Mouse (Mus musculus) embryonic facial prominence, embryonic 14.5 days (tissue): ENCODE data around the gene Acsbg2. TPM values are rescaled to one million over a fixed set of nuclear protein-coding genes. Genes with fewer than 3 reads are reported as not detected.

Experiments used
- ATAC-seq: fragments of 200-750 bp; cut with Nextera tagmentation; 2 replicates; pipeline ENCODE4 v1.8.0; 2017; ENCODE audit warnings: low read depth, moderate number of reproducible peaks, moderate TSS enrichment
- DNase-seq: peaks from one replicate; pipeline ENCODE4 v3.0.0-alpha.2; 2015; ENCODE audit warnings: low spot score
- H3K27ac ChIP-seq: fragments of 300-500 bp; sonication (generic); replicated peaks from 2 replicates; pipeline ENCODE4 v1.5.1; 2014; ENCODE audit warnings: low read depth, mild to moderate bottlenecking, low read length, moderate library complexity
- H3K27me3 ChIP-seq: fragments of 300-500 bp; sonication (generic); replicated peaks from 2 replicates; pipeline ENCODE4 v1.6.1; 2014; ENCODE audit warnings: low read length; ENCODE audit not compliant: control insufficient read depth, insufficient read depth
- H3K36me3 ChIP-seq: fragments of 300-500 bp; sonication (generic); 2 replicates; pipeline ENCODE4 v1.6.1; 2014; ENCODE audit warnings: low read length, mixed read lengths; ENCODE audit not compliant: control insufficient read depth, insufficient read depth
- H3K4me1 ChIP-seq: fragments of 300-500 bp; sonication (generic); 2 replicates; pipeline ENCODE4 v1.6.1; 2014; ENCODE audit warnings: antibody characterized with exemption, low read length; ENCODE audit not compliant: control insufficient read depth, insufficient read depth
- H3K4me2 ChIP-seq: fragments of 300-500 bp; sonication (generic); 2 replicates; pipeline ENCODE4 v1.6.1; 2014; ENCODE audit warnings: low read depth, mild to moderate bottlenecking, low read length, moderate library complexity, mixed read lengths
- H3K4me3 ChIP-seq: fragments of 300-500 bp; sonication (generic); 2 replicates; pipeline ENCODE4 v1.5.1; 2014; ENCODE audit warnings: low read depth, mild to moderate bottlenecking, low read length
- H3K9ac ChIP-seq: fragments of 300-500 bp; sonication (generic); 2 replicates; pipeline ENCODE4 v1.6.1; 2014; ENCODE audit warnings: low read depth, mild to moderate bottlenecking, low read length, moderate library complexity, mixed read lengths
- H3K9me3 ChIP-seq: fragments of 300-500 bp; sonication (generic); 2 replicates; pipeline ENCODE4 v1.6.1; 2016; ENCODE audit warnings: low read length; ENCODE audit not compliant: control insufficient read depth
- WGBS: fragments of 180-500 bp; shearing (Covaris S2); extraction: QIAGEN DNeasy Blood & Tissue Kit; methylation state at CpG from one replicate; pipeline ENCODE4 v1.1.7; 2014; 5-methylcytosine and 5-hydroxymethylcytosine counted together
- polyA plus RNA-seq: library from polyadenylated mRNA; unstranded; fragments of >200 nt; fragmentation: Nextera tagmentation; extraction: Ambion mirVana; gene quantifications from 2 replicates; pipeline ENCODE4 v1.2.1, GENCODE M21; 2014

Gene Acsbg2
- polyA plus RNA-seq, 1 experiment from 2014 or later: not detected

DNA sequence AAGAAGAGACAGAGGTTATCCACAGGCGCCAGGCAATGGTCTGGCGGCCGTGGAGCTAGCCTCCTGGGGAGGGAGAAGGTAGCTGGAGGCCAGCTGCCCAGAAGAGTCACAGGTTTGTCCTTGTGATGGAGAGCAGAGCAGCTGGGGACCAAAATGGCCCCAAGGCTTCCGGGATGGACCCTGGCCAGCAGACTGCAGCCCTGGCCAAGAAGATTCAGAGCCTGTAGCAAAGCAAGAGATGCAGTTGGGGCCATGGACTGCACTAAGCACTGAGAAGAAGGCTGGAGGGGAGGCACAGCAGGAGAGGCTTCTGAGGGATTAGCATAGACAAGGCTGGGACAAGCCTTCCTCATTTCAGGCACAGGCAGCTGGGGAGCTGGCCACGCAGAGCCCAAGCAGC is 28.5 kb upstream of the Acsbg2 start:
- ATAC-seq (no peak), DNase-seq (no peak)
- Histone ChIP-seq H3K4me2 (no peak overlapping the region), H3K27ac (no peak overlapping the region), H3K9ac (no peak overlapping the region), H3K27me3 (no peaks in the 10 kb centered on the region), H3K4me1 (no peaks in the 10 kb centered on the region), H3K9me3 (no peaks in the 10 kb centered on the region), H3K36me3 (peaks cover 75% of the 10 kb centered on the region), H3K4me3 (no peak overlapping the region)
- 90% methylated on average over 4 of the region's 5 CpGs for WGBS

- 82% methylated on average over 7 of the region's 7 CpGs for WGBS
- Histone ChIP-seq H3K9ac (no peak overlapping the region), H3K9me3 (no peaks in the 10 kb centered on the region), H3K27ac (no peak overlapping the region), H3K4me2 (no peak overlapping the region), H3K4me1 (no peaks in the 10 kb centered on the region), H3K4me3 (no peak overlapping the region), H3K27me3 (no peaks in the 10 kb centered on the region), H3K36me3 (peaks cover 97% of the 10 kb centered on the region)
- ATAC-seq (peak; percentile 82), DNase-seq (peak; percentile 76)
Observed at GRCm38 (mm10) chr17:56897630-56898195, 23.5 kb upstream of the Acsbg2 start.

- Histone ChIP-seq H3K4me2 (no peak overlapping the region), H3K36me3 (peaks cover 97% of the 10 kb centered on the region), H3K9ac (no peak overlapping the region), H3K4me3 (no peak overlapping the region), H3K27me3 (no peaks in the 10 kb centered on the region), H3K9me3 (no peaks in the 10 kb centered on the region), H3K4me1 (no peaks in the 10 kb centered on the region), H3K27ac (no peak overlapping the region)
- 90% methylated on average over 6 of the region's 6 CpGs for WGBS
- ATAC-seq (no peak), DNase-seq (no peak)
Observed at GRCm38 (mm10) chr17:56896513-56897129, 22.4 kb upstream of the Acsbg2 start.

DNA sequence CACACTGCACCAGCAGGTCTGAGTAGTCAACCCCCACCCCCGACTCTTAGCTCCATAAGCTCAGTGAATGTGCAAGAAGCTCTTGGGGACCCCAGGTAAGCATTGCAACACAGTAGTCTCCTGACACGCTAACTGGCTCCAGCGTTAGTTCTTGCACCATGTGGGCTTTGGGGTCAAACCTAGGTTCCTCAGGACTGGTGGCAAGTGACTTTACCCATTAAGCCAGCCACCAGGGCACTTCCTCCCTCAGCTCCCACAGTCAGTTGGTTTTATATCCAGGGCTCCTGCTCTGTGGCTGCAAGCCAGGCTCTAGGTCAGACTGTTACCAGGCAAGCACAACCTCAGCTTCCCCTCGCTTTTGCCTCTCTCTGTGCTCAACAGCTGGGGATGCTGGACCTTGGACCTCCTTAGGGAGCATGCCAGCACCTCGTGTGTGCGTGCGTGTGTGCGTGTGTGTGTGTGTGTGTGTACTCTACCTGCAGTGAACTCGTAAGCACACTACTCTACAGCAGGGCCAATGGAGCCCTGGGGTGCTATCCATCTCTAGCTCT is 21.2 kb upstream of the Acsbg2 start:
- no peak for DNase-seq
- no peak for ATAC-seq
- Histone ChIP-seq H3K36me3 (peaks cover 96% of the 10 kb centered on the region), H3K27me3 (no peaks in the 10 kb centered on the region), H3K4me1 (no peaks in the 10 kb centered on the region), H3K9me3 (no peaks in the 10 kb centered on the region), H3K9ac (no peak overlapping the region), H3K4me3 (no peak overlapping the region), H3K4me2 (no peak overlapping the region), H3K27ac (no peak overlapping the region)
- WGBS: 90% methylated on average over 9 of the region's 9 CpGs

DNA sequence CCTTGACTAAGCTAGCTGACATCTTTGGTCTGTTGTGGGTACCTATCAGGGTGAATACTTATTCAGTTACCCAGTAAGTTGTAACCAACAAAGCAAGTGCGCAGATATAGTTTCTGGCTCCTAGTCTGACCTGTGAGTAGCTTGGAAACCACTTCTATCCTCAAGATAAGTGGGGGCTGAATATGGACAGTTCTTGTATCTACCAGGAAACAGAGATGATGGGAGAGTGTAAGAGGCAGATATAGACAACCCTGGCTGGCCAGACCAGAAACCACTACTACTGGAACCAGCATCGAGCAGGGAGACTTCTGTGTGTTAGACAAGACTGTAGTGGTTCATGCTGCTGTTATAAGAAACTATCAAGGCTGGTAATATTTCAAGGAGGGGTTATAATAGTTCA is 15.8 kb upstream of the Acsbg2 start:
- Histone ChIP-seq H3K36me3 (peaks cover 60% of the 10 kb centered on the region), H3K27me3 (no peaks in the 10 kb centered on the region), H3K4me3 (no peak overlapping the region), H3K9ac (no peak overlapping the region), H3K9me3 (peaks cover 8% of the 10 kb centered on the region; the same call in 1 of the 2 replicates), H3K4me1 (no peaks in the 10 kb centered on the region), H3K27ac (no peak overlapping the region), H3K4me2 (no peak overlapping the region)
- no peak for ATAC-seq
- WGBS: 96% methylated on average over 2 of the region's 2 CpGs
- DNase-seq: no peak

- ATAC-seq (no peak), DNase-seq (no peak)
- WGBS: 83% methylated on average over 2 of the region's 3 CpGs
- no peak overlapping the region for H3K27ac ChIP-seq
- no peaks in the 10 kb centered on the region for H3K27me3 ChIP-seq
- peaks cover 17% of the 10 kb centered on the region; the same call in 1 of the 2 replicates for H3K9me3 ChIP-seq
- H3K4me1 ChIP-seq: no peaks in the 10 kb centered on the region
- peaks cover 40% of the 10 kb centered on the region for H3K36me3 ChIP-seq
- H3K4me3 ChIP-seq: no peak overlapping the region
- H3K9ac ChIP-seq: no peak overlapping the region
- H3K4me2 ChIP-seq: no peak overlapping the region
Observed at GRCm38 (mm10) chr17:56888050-56888449, 13.8 kb upstream of the Acsbg2 start.

GRCm38 (mm10) chr17:56884809-56885208 is 10.6 kb upstream of the Acsbg2 start:
- Histone ChIP-seq H3K27ac (no peak overlapping the region), H3K4me3 (no peak overlapping the region), H3K36me3 (peaks cover 14% of the 10 kb centered on the region; the same call in 1 of the 2 replicates), H3K4me1 (no peaks in the 10 kb centered on the region), H3K4me2 (no peak overlapping the region), H3K9ac (no peak overlapping the region), H3K9me3 (peaks cover 17% of the 10 kb centered on the region; the same call in 1 of the 2 replicates), H3K27me3 (no peaks in the 10 kb centered on the region)
- no peak for DNase-seq
- ATAC-seq: no peak
- 92% methylated on average over 17 of the region's 17 CpGs for WGBS

GRCm38 (mm10) chr17:56884331-56884730 is 10.1 kb upstream of the Acsbg2 start:
- peak; percentile 55 for DNase-seq
- no peak for ATAC-seq
- Histone ChIP-seq H3K4me3 (no peak overlapping the region), H3K9me3 (peaks cover 17% of the 10 kb centered on the region; the same call in 1 of the 2 replicates), H3K27ac (no peak overlapping the region), H3K27me3 (no peaks in the 10 kb centered on the region), H3K9ac (no peak overlapping the region), H3K4me1 (no peaks in the 10 kb centered on the region), H3K4me2 (no peak overlapping the region), H3K36me3 (peaks cover 12% of the 10 kb centered on the region; the same call in 1 of the 2 replicates)
- WGBS: 69% methylated on average over 5 of the region's 5 CpGs
